ENCODE assay signal across 8 mouse cellular contexts in the genomic region with DNA sequence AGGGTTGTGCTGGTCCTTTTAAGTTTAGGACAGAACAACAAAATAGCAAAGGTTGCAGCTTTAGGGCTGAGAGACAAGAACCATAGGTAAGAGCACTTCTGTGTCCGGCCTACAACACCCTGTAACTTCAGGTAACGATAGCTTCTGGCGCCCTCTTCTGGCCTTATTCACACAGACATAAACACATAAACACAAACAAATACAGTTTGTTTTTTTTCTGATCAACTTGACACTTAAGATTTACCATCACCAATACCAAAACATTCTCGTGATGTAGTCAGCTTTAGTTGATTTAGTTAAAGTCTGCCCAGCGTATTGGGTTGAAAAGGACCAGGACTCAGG. TPM values are rescaled to one million over a fixed set of nuclear protein-coding genes. Genes with fewer than 3 reads are reported as not detected.
DNase-seq lines count a peak whose midpoint lies in the region; ATAC-seq and TF ChIP-seq lines count a peak whose summit lies in the region.

No protein-coding gene starts in this region.

- H3K9ac ChIP-seq in hindbrain, embryonic 11.5 days (ENCODE audit: low read depth, low read length): no peak overlapping the region
- no peak overlapping the region for H3K9ac ChIP-seq in lung, postnatal 0 days (replicated peaks; ENCODE audit: low read depth)
- H3K9ac ChIP-seq in forebrain, embryonic 11.5 days (ENCODE audit: low read length): no peak overlapping the region
- no peak overlapping the region for H3K9ac ChIP-seq in midbrain, embryonic 11.5 days (ENCODE audit: low read length)

- no peaks in the 10 kb centered on the region for H3K27me3 ChIP-seq in hindbrain, embryonic 11.5 days (ENCODE audit: control insufficient read depth, insufficient read depth, low read length)
- no peaks in the 10 kb centered on the region for H3K27me3 ChIP-seq in hindbrain, embryonic 10.5 days (ENCODE audit: insufficient read depth, poor library complexity, severe bottlenecking)
- no peaks in the 10 kb centered on the region for H3K27me3 ChIP-seq in lung, postnatal 0 days (replicated peaks; ENCODE audit: insufficient read depth, low read length)
- no peaks in the 10 kb centered on the region for H3K27me3 ChIP-seq in embryonic facial prominence, embryonic 10.5 days (replicated peaks; ENCODE audit: low read depth, poor library complexity, severe bottlenecking)
- no peaks in the 10 kb centered on the region for H3K27me3 ChIP-seq in forebrain, embryonic 11.5 days (ENCODE audit: control insufficient read depth, insufficient read depth, low read length)
- no peaks in the 10 kb centered on the region for H3K27me3 ChIP-seq in midbrain, embryonic 11.5 days (ENCODE audit: control insufficient read depth, insufficient read depth, low read length)

- no peak for TF ChIP-seq EP300 in lung, postnatal 0 days (IDR thresholded peaks at IDR 0.05)

- peak; percentile 22 for DNase-seq in hindbrain, embryonic 11.5 days (ENCODE audit: low spot score)
- DNase-seq in hindbrain, embryonic 10.5 days (ENCODE audit: low spot score): no peak
- DNase-seq in CD4-positive, CD25-positive, alpha-beta regulatory T cell, adult 2 months (ENCODE audit: low read depth, low spot score): peak; percentile 90
- DNase-seq in lung, postnatal 0 days (ENCODE audit: low spot score): peak; percentile 14
- DNase-seq in embryonic facial prominence, embryonic 10.5 days (ENCODE audit: low spot score): no peak
- no peak for DNase-seq in forebrain, embryonic 11.5 days (ENCODE audit: low spot score)
- no peak for DNase-seq in midbrain, embryonic 11.5 days (ENCODE audit: low spot score, missing footprints)

- H3K36me3 ChIP-seq in hindbrain, embryonic 11.5 days (ENCODE audit: control insufficient read depth, insufficient read depth, low read length): no peaks in the 10 kb centered on the region
- peaks cover 50% of the 10 kb centered on the region for H3K36me3 ChIP-seq in hindbrain, embryonic 10.5 days
- no peaks in the 10 kb centered on the region for H3K36me3 ChIP-seq in lung, postnatal 0 days (ENCODE audit: insufficient read depth, low read length)
- H3K36me3 ChIP-seq in embryonic facial prominence, embryonic 10.5 days (replicated peaks): peaks cover 25% of the 10 kb centered on the region
- H3K36me3 ChIP-seq in forebrain, embryonic 11.5 days (ENCODE audit: control insufficient read depth, insufficient read depth, low read length): no peaks in the 10 kb centered on the region
- peaks cover 2% of the 10 kb centered on the region; the same call in 1 of the 2 replicates for H3K36me3 ChIP-seq in midbrain, embryonic 11.5 days (ENCODE audit: control insufficient read depth, insufficient read depth, low read length)

- H3K4me3 ChIP-seq in hindbrain, embryonic 11.5 days (ENCODE audit: low read depth, low read length): no peak overlapping the region
- no peak overlapping the region for H3K4me3 ChIP-seq in hindbrain, embryonic 10.5 days
- H3K4me3 ChIP-seq in lung, postnatal 0 days (ENCODE audit: low read depth, low read length): no peak overlapping the region
- no peak overlapping the region for H3K4me3 ChIP-seq in embryonic facial prominence, embryonic 10.5 days
- no peak overlapping the region for H3K4me3 ChIP-seq in forebrain, embryonic 11.5 days (ENCODE audit: low read depth, low read length)
- no peak overlapping the region for H3K4me3 ChIP-seq in midbrain, embryonic 11.5 days (ENCODE audit: low read depth, low read length)

- no peak overlapping the region for H3K27ac ChIP-seq in hindbrain, embryonic 11.5 days (ENCODE audit: low read depth, low read length)
- H3K27ac ChIP-seq in hindbrain, embryonic 10.5 days: no peak overlapping the region
- H3K27ac ChIP-seq in lung, postnatal 0 days (ENCODE audit: low read length): no peak overlapping the region
- no peak overlapping the region for H3K27ac ChIP-seq in embryonic facial prominence, embryonic 10.5 days (replicated peaks)
- no peak overlapping the region for H3K27ac ChIP-seq in forebrain, embryonic 11.5 days (ENCODE audit: low read depth, low read length)
- no peak overlapping the region for H3K27ac ChIP-seq in midbrain, embryonic 11.5 days (ENCODE audit: low read depth, low read length)

- no peaks in the 10 kb centered on the region for H3K9me3 ChIP-seq in hindbrain, embryonic 11.5 days (ENCODE audit: control insufficient read depth, low read length)
- no peaks in the 10 kb centered on the region for H3K9me3 ChIP-seq in hindbrain, embryonic 10.5 days
- H3K9me3 ChIP-seq in lung, postnatal 0 days (ENCODE audit: low read length): no peaks in the 10 kb centered on the region
- H3K9me3 ChIP-seq in embryonic facial prominence, embryonic 10.5 days: no peaks in the 10 kb centered on the region
- no peaks in the 10 kb centered on the region for H3K9me3 ChIP-seq in forebrain, embryonic 11.5 days (ENCODE audit: control insufficient read depth, low read length)
- H3K9me3 ChIP-seq in midbrain, embryonic 11.5 days (ENCODE audit: control insufficient read depth, low read length): no peaks in the 10 kb centered on the region

- TF ChIP-seq CTCF in lung, postnatal 0 days (IDR thresholded peaks at IDR 0.05): peak; percentile 42

- no peak overlapping the region for H3K4me2 ChIP-seq in hindbrain, embryonic 11.5 days (replicated peaks; ENCODE audit: low read depth, low read length)
- H3K4me2 ChIP-seq in lung, postnatal 0 days (replicated peaks; ENCODE audit: low read depth, low read length): no peak overlapping the region
- no peak overlapping the region for H3K4me2 ChIP-seq in forebrain, embryonic 11.5 days (ENCODE audit: low read depth, low read length, severe bottlenecking)
- no peak overlapping the region for H3K4me2 ChIP-seq in midbrain, embryonic 11.5 days

- WGBS in hindbrain, embryonic 11.5 days: 54% methylated on average over 5 of the region's 5 CpGs
- 49% methylated on average over 5 of the region's 5 CpGs for WGBS in hindbrain, embryonic 10.5 days
- WGBS in lung, postnatal 0 days: 36% methylated on average over 5 of the region's 5 CpGs
- 49% methylated on average over 5 of the region's 5 CpGs for WGBS in embryonic facial prominence, embryonic 10.5 days
- WGBS in forebrain, embryonic 11.5 days: 51% methylated on average over 5 of the region's 5 CpGs
- 56% methylated on average over 5 of the region's 5 CpGs for WGBS in midbrain, embryonic 11.5 days

- ATAC-seq in hindbrain, embryonic 11.5 days (ENCODE audit: low FRiP score): no peak
- ATAC-seq in activated CD4-positive, CD25-positive, alpha-beta regulatory T cell, adult 4 months: peak; percentile 81
- ATAC-seq in lung, postnatal 0 days: no peak
- ATAC-seq in forebrain, embryonic 11.5 days (replicated peaks; ENCODE audit: low FRiP score): no peak
- ATAC-seq in midbrain, embryonic 11.5 days (ENCODE audit: low FRiP score): no peak

- no peaks in the 10 kb centered on the region for H3K4me1 ChIP-seq in hindbrain, embryonic 11.5 days (replicated peaks; ENCODE audit: control insufficient read depth, insufficient read depth, low read length)
- no peaks in the 10 kb centered on the region for H3K4me1 ChIP-seq in hindbrain, embryonic 10.5 days (replicated peaks)
- no peaks in the 10 kb centered on the region for H3K4me1 ChIP-seq in lung, postnatal 0 days (ENCODE audit: insufficient read depth, low read depth, low read length)
- no peaks in the 10 kb centered on the region for H3K4me1 ChIP-seq in embryonic facial prominence, embryonic 10.5 days
- H3K4me1 ChIP-seq in forebrain, embryonic 11.5 days (replicated peaks; ENCODE audit: control insufficient read depth, insufficient read depth, low read length): no peaks in the 10 kb centered on the region
- H3K4me1 ChIP-seq in midbrain, embryonic 11.5 days (ENCODE audit: control insufficient read depth, insufficient read depth, low read length): no peaks in the 10 kb centered on the region

RNA-seq across cellular contexts. Expression of gene Ccdc173, which starts 10.6 kb away (rescaled TPM):
- 4.2 and 5.8 TPM in 2 replicates for polyA plus RNA-seq in hindbrain, embryonic 11.5 days (2014; fragmentation: Nextera tagmentation; extraction: Ambion mirVana)
- 3.0 and 4.0 TPM in 2 replicates for polyA plus RNA-seq in hindbrain, embryonic 10.5 days (2016; fragmentation: Nextera tagmentation; extraction: Ambion mirVana)
- 1 to 10 TPM; 3.8 to 4.7 TPM for polyA plus RNA-seq in activated CD4-positive, CD25-positive, alpha-beta regulatory T cell, adult 4 months (2017; shearing (Covaris generic))
- polyA plus RNA-seq in lung, postnatal 0 days (2015; fragmentation: Nextera tagmentation; extraction: Ambion mirVana): 2.3 and 2.5 TPM in 2 replicates
- 2.4 TPM in 2 replicates for polyA plus RNA-seq in embryonic facial prominence, embryonic 10.5 days (2016; fragmentation: Nextera tagmentation; extraction: Ambion mirVana)
- polyA plus RNA-seq in forebrain, embryonic 11.5 days (2014; fragmentation: Nextera tagmentation; extraction: Ambion mirVana): 4.2 and 4.8 TPM in 2 replicates
- 3.8 and 3.9 TPM in 2 replicates for polyA plus RNA-seq in midbrain, embryonic 11.5 days (2014; fragmentation: Nextera tagmentation; extraction: Ambion mirVana)

RNA-seq across cellular contexts. Expression of gene Phospho2, which starts 10.6 kb away (rescaled TPM):
- polyA plus RNA-seq in hindbrain, embryonic 11.5 days (2014; fragmentation: Nextera tagmentation; extraction: Ambion mirVana): 41.5 and 45.1 TPM in 2 replicates
- 28.3 and 30.4 TPM in 2 replicates for polyA plus RNA-seq in hindbrain, embryonic 10.5 days (2016; fragmentation: Nextera tagmentation; extraction: Ambion mirVana)
- 10 to 100 TPM; 44.8 to 47.8 TPM for polyA plus RNA-seq in activated CD4-positive, CD25-positive, alpha-beta regulatory T cell, adult 4 months (2017; shearing (Covaris generic))
- polyA plus RNA-seq in lung, postnatal 0 days (2015; fragmentation: Nextera tagmentation; extraction: Ambion mirVana): 20.3 and 20.8 TPM in 2 replicates
- polyA plus RNA-seq in embryonic facial prominence, embryonic 10.5 days (2016; fragmentation: Nextera tagmentation; extraction: Ambion mirVana): 26.1 and 28.5 TPM in 2 replicates
- 34.5 and 39.1 TPM in 2 replicates for polyA plus RNA-seq in forebrain, embryonic 11.5 days (2014; fragmentation: Nextera tagmentation; extraction: Ambion mirVana)
- 44.3 and 49.9 TPM in 2 replicates for polyA plus RNA-seq in midbrain, embryonic 11.5 days (2014; fragmentation: Nextera tagmentation; extraction: Ambion mirVana)

RNA-seq across cellular contexts. Expression of gene Klhl23, which starts 42.9 kb away (rescaled TPM):
- 29.1 and 39.0 TPM in 2 replicates for polyA plus RNA-seq in hindbrain, embryonic 11.5 days (2014; fragmentation: Nextera tagmentation; extraction: Ambion mirVana)
- polyA plus RNA-seq in hindbrain, embryonic 10.5 days (2016; fragmentation: Nextera tagmentation; extraction: Ambion mirVana): 23.1 and 23.2 TPM in 2 replicates
- under 1 TPM in 1 of 2 experiments, not detected in 1; 0.34 TPM for polyA plus RNA-seq in activated CD4-positive, CD25-positive, alpha-beta regulatory T cell, adult 4 months (2017; shearing (Covaris generic))
- 29.6 and 30.3 TPM in 2 replicates for polyA plus RNA-seq in lung, postnatal 0 days (2015; fragmentation: Nextera tagmentation; extraction: Ambion mirVana)
- polyA plus RNA-seq in embryonic facial prominence, embryonic 10.5 days (2016; fragmentation: Nextera tagmentation; extraction: Ambion mirVana): 24.3 and 24.7 TPM in 2 replicates
- 36.3 and 36.7 TPM in 2 replicates for polyA plus RNA-seq in forebrain, embryonic 11.5 days (2014; fragmentation: Nextera tagmentation; extraction: Ambion mirVana)
- 35.0 and 38.2 TPM in 2 replicates for polyA plus RNA-seq in midbrain, embryonic 11.5 days (2014; fragmentation: Nextera tagmentation; extraction: Ambion mirVana)

RNA-seq across cellular contexts. Expression of gene Ppig, which starts 56.5 kb away (rescaled TPM):
- polyA plus RNA-seq in hindbrain, embryonic 11.5 days (2014; fragmentation: Nextera tagmentation; extraction: Ambion mirVana): 139 and 140 TPM in 2 replicates
- 78.0 and 128 TPM in 2 replicates for polyA plus RNA-seq in hindbrain, embryonic 10.5 days (2016; fragmentation: Nextera tagmentation; extraction: Ambion mirVana)
- 100 to 1,000 TPM; 176 to 203 TPM for polyA plus RNA-seq in activated CD4-positive, CD25-positive, alpha-beta regulatory T cell, adult 4 months (2017; shearing (Covaris generic))
- 95.1 and 96.5 TPM in 2 replicates for polyA plus RNA-seq in lung, postnatal 0 days (2015; fragmentation: Nextera tagmentation; extraction: Ambion mirVana)
- polyA plus RNA-seq in embryonic facial prominence, embryonic 10.5 days (2016; fragmentation: Nextera tagmentation; extraction: Ambion mirVana): 131 and 145 TPM in 2 replicates
- polyA plus RNA-seq in forebrain, embryonic 11.5 days (2014; fragmentation: Nextera tagmentation; extraction: Ambion mirVana): 135 and 146 TPM in 2 replicates
- polyA plus RNA-seq in midbrain, embryonic 11.5 days (2014; fragmentation: Nextera tagmentation; extraction: Ambion mirVana): 128 and 155 TPM in 2 replicates

Comparison
In these comparisons a context has a peak if more than half of its experiments do, and no peak if none do; other contexts are left out.
1. DNase-seq: peak in hindbrain, embryonic 11.5 days (single experiment), CD4-positive, CD25-positive, alpha-beta regulatory T cell, adult 2 months (single experiment) and lung, postnatal 0 days (single experiment); none in hindbrain, embryonic 10.5 days (single experiment), embryonic facial prominence, embryonic 10.5 days (single experiment), forebrain, embryonic 11.5 days (single experiment) and midbrain, embryonic 11.5 days (single experiment).
2. RNA of gene Klhl23, which starts 42.9 kb away (polyA plus RNA-seq): 36.3 to 36.7 TPM in forebrain, embryonic 11.5 days, 35.0 to 38.2 TPM in midbrain, embryonic 11.5 days, 29.6 to 30.3 TPM in lung, postnatal 0 days, 29.1 to 39.0 TPM in hindbrain, embryonic 11.5 days, 24.3 to 24.7 TPM in embryonic facial prominence, embryonic 10.5 days and 23.1 to 23.2 TPM in hindbrain, embryonic 10.5 days; 0.34 TPM in activated CD4-positive, CD25-positive, alpha-beta regulatory T cell, adult 4 months; every median in the first group is over 10 times any median in the second.